Mouse (Mus musculus) CD8-positive naive resting alpha-beta T cell, adult 2 months (primary cell): Measurements from ENCODE around the gene Tcte1.

Experiments used
- DNase-seq, 2 experiments: peaks; one replicate each; pipeline ENCODE4 v3.0.0; 2022; ENCODE audit warnings: low read depth in 2 of 2, low spot score in 2 of 2

Gene Tcte1

DNA sequence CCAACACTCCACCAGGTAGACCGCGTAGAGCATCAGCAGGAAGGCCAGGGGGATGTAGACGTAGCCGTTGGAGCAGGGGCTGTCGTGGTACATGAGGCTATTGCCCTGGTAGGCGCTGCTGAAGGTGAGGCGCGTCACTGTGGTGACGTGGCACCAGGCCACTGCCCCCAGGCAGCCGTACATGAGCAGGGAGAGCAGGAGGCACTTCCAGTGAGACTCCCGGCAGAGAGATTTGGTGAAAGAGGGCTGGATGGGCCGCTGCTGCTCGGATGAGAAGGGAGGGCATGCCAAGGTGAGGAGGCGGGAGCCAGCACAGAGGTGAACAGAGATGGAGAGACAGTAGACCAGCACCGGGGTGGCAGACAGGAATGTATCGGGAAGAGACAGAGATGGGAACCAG, 23.7 kb downstream of the Tcte1 start:
- DNase-seq, result no peak

DNA sequence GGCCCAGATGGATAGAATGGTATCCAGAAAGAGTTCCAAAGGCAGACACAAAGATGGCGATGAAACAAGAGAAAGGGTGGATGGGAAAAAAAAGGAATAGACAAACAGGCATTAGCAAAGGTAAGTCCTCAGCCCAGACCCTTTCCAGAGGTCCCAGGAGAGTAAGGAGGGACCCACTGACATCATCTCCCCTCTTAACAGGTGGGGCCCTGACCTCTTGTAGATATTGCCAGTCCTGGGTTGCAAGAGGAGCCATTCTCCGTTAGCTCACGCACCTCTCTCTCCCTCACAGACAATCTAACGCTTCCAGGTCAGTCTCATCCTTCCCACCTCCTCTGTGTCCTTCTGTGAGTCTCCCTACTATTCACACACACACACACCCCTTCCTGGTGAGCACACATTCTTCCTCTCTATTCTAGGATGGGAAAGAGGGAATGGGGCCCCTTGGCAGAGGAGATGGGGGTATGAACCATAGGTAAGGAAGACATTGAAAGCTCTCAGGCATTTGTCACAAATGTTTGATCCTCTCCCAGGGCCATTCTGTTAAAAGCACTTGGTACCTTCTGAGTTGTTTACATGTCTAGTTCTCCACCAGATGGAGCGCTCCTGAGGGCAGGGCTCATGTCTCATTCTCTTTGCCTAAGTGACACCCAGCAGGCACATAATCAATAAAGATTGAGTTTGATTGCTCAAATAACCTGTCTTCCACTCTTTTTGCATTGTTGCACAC, 24.4 kb downstream of the Tcte1 start:
- DNase-seq, result no peak

DNA sequence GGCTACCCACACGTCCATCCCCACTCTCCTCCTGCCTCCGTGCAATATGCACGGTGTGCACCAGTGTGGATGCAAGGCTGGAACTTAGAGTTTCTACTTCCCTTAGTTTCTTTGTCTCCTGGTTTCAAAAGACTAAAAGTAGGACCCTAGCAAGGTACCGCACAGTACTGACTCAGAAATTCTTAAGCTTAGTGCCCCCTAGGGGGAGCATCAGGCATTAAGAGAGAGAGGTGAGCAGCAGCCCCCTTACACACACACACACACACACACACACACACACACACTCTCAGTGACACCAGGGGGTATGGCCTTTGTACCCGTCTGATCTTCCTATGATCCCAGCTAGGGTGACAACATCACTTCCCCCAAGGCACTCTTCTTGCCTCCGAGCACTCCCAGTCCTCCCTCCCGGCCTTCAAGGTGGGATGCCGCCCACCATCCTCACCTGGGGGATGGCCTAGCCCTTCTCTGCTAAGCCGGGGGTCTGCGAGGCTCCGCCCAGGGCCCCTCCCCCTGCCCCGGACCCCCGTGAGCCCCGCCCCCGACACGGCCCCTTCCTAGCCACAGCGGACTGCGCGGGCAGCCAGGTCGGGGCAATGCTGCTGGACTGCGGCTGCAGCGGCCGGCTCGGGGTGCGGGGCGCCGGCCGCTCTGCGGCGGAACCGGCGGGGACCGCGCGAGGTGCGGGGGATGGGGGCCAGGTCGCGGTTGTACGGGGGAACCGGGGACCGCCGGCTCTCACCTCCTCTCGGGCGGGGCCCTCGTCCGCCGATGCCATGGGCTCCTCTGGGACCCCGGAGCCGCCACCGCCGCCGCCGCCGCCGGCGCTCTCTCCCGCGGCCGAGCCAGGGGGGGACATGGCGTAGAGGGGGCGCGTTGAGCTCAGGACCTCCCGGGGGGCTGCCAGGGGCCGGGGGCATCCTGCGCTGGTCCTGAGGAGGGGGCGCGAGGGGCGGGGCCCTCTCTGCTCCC, 25.6 kb downstream of the Tcte1 start:
- no peak for DNase-seq

DNA sequence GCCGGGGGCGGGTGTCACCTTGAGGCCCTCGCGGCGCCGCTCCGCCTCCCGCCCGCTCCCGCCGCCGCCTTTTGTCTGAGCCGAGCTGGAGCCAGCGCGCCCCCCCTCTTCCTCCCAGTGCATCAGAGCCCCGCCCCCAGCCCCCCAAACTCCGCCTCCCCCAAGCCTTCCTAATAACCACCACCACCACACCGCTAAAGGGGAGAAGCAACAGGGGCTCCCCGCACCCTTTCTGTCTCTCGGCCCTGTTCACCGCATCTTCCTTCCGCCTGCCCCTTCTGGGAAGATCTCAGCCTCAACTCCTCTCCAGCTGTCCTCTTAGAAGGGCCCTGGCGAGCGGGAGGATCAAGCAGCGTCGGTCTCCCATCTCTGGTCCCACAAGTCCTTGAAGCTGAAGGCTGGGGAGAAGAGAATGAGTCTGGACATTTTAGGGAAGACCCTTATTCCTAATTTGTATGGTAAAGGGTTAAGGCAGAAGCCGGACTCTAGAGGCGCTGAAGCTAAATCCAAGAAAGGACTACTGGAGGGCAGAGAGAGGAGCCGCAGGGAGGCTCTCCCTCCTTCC, 26.5 kb downstream of the Tcte1 start, which contains the start of gene Tmem151b:
Tmem151b (minus strand) TSS at position 61 of the 565 bp plus-strand sequence.
- DNase-seq, result no peak

DNA sequence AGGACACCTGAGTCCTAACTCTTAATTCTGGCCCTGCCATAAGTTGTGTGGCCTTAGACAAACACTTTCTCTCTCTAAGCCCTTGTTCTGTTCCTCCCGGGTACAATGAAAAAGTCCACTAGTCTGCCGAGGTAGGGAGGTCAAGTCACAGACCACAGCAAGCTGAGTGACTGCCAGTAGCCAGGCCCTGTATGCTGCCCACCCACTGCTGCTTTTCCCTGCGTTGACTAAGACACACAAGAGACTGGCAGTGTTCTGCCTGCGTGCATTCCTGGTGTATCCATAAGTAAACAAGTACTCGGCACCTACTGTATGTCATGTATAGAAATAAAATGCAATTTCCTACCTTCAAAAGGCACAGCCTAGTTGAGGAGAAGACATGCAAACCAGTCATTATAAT, 27.0 kb downstream of the Tcte1 start:
- DNase-seq, result no peak

DNA sequence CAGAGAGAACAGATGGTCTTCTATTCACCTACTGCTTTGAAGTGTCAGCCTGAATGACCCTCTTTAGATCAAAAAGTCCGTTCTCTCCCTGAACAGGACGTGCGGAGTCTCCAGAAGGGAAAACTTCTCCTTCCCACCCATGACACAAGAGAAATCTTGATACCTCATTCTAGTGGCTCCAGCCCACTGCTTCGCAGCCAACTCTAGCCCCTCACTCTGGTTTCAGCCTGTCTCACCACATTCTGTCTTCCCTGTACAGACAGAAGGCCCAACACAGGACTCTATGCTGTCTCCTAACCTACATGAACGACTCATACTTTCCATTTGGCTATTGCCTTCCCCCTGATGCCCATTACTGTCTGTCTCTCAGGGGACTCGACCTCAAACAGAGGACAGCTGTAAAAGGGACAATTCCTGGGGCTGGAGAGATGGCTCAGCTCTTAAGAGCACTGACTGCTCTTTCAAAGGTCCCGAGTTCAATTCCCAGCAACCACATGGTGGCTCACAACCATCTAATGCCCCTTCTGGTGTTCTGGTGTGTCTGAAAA, 28.1 kb downstream of the Tcte1 start:
- DNase-seq, result no peak

DNA sequence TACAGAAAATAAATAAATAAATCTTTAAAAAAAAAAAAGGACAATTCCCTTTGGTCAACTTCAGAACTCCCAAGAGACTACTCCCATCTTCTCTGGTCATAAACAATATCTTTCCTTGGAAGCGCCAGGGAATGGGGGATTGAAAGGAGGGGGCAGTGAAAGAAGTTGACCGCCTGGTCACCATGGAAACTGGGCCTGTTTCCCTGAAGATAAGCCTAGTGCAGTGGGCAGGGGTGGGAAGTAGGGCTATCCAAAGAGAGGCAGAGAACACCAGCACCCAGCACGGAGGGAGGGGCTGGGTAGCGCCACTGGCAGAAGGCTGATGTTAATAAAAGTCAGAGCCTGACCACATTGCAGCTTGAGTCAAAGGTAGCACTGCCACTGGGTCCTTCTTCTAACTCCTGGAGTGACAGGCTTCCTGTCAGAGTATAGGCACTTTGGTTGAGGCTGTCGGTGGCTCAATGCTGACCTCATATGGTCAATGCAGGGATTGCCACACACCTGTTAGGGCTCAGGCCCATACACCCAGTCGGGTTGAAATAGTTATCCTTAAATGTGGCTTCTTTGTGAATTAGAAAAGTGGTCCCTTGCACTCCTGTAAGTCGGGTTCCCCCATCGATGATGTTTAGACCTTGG, 28.7 kb downstream of the Tcte1 start:
- DNase-seq, result peak; percentile 72 to 82

DNA sequence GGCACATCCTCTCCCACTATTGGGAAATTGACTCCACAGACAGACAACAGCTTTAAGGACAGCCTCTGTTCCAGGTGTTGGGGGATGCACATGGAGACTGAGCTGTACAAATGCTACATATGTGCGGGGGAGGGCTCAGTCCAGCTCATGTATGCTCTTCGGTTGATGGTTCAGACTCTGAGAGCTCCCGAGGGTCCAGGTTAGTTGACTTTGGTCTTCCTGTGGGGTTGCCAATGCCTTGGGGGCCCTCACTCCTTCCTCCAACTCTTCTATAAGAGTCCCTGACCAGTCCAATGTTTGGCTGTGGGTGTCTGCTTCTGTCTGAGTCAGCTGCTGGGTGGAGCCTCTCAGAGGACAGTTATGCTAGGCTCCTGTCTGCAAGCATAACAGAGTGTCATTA, 29.8 kb downstream of the Tcte1 start:
- no peak for DNase-seq

DNA sequence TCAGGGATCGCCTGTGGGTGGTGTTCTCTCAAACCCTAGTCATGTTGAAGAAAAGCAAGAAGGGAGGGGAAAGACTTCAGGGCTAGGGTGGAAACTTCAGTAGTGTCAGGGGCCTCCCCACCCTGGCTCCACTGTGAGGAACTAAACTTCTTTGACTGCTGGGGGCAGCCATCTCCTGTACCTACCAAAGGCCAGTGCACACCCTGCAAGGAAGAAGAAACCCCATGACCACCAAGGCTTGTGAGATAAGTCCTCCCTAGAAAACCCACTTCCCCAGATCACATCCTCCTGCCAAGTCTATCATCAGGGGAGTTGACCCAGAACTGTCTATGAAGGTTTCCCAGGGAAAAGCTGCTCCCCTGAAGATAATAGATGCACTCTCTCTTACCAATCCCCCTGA, 31.2 kb downstream of the Tcte1 start:
- no peak for DNase-seq

DNA sequence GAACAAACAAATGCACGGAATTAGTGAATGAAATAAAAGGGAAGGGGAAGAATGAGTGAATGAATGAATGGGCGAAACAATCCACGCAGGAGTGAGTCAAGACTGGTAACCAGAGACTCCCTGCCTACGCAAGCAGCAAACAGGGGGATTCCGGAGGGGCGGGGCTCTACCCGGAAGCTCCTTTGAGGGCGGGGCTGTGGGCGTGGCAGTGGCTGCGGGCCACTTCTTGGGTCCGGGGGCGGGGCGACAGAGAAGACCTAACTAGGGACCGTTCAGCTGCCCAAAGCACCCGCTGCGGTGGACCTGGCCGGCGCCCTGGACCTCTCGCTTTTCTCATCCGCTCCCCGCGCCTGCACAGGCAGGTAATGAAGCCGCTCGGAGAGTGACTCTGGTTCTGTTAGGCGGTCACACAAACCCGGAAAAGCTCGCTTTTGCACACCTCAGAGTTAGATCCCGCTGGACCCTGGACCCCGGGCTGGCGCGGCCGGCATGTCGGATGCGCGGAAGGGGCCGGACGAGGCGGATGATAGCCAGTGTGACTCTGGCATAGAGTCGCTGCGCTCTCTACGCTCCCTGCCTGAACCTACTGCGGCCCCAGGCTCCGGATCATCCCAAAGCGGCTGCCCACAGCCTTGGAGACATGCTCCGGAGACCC, 32.3 kb downstream of the Tcte1 start, which contains the start of gene Nfkbie:
Nfkbie (plus strand) TSS at position 252 of the 655 bp plus-strand sequence.
- DNase-seq, result peak; percentile 97 to 99

DNA sequence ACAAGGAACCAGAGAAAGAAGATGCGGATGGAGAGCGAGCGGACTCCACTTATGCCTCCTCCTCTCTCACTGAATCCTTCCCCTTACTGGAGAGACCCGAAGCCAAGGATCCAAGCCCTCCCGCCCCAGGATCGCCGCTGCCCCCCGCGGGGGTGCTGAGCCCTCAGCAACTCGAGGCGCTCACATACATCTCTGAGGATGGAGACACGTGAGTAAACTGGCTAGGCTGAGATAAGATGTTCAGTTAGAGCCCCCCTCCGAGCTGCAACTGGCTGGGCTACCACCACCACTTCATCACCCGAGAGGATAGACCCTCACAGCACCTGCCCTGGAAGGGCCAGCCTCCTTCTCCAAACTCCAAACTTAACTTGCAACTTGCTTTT, 32.9 kb downstream of the Tcte1 start:
- no peak for DNase-seq

DNA sequence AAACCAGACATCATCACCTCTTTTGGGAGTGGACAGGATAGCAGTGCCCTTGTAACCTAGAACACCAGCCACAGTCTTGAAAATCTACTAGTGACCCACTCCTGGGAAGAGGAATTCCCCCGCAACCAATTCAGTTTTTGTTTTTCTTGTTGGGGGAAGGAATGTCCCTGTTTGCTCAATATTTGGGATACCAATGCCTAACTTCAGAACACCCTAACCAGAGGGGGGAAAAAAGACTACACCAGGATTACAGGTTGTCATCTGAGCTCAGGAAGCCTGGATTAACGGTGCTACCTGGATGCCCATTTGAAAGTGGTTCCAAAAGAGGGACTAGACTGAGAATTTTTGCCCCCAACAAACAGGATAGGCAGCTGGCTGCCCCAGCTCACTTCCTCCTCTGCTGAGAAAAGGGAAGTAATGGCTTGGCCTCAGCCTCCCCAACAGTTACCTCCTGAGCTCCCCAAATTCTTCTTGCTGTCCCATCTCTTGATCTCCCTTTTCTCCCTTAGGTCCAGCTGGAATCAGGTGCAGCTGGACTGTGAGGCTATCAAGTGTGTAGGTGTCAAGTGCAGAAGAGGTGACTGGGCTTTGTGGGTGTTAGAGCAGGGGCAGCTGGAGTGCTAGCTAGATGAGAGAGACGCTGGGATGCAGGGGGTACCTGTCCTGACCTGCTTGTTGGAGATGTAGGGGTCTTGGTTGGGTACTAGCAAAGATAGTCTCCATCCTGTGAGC, 33.4 kb downstream of the Tcte1 start:
- no peak for DNase-seq

DNA sequence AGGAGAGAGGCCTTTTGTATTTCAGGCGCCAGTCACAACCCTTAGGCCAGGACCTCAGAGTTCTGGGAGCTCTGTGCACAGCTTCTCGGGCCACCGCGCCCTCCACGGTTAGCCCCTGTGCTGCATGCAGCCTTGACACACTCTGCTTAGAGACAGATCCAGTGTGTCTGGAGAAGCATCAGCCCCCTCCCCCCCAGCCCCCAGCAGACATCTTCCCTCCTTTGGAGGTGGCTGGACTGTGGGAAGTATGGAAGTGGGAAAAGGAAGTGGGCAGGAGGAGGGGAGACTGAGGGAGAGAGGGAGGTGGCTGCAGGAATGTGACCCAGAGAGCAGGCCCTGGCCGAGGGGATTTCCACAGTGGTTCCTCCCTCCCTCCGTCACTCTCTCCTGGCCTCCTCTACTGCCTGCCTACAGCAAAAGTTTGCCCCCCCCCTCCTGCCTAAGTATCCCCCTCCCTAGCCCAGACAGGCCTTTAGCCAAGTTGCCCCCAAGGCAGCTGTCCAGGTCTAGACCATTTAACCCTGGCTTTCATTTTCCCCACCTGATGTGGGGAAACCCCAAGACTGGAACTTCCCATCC, 34.1 kb downstream of the Tcte1 start:
- no peak for DNase-seq

DNA sequence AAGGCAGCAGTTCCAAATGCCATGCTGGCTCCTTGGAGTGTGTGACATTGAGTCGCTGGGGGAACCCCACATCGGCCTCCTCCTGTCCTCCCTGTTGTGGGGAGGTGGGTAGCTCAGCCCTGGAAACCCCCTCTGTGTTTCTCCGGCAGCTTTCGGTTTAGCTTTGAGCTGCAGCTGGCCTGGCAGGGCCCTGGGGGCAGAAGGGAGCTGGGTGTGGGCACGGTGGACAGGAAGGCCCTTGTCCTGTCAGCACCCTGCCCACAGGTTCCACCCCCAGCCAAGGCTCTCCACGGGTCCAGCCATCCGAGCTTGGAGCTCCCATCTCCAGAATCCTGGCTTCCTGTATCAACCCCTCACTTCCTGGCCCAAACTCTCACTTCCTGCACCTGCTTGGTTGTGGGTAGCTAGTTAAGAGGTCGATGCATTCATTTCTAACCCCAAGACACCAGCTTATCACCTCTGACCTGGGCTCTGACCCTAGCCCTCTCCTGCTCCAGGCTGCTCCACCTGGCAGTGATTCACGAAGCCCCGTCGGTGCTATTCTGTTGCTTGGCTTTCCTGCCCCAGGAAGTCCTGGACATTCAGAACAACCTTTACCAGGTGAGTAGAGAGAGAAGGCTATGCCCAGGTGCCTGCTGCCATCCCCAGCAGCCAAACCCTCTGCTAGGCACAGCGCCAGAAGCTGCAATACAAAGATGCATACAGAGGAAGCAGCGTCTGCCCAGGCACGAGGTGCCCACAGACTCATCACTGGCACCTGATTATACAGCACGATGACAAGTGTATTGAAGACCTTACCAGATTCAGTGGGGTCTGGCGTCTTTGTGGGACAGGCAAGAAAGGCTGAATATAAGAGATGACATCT, 35.0 kb downstream of the Tcte1 start:
- peak; percentile 40 to 53 for DNase-seq

DNA sequence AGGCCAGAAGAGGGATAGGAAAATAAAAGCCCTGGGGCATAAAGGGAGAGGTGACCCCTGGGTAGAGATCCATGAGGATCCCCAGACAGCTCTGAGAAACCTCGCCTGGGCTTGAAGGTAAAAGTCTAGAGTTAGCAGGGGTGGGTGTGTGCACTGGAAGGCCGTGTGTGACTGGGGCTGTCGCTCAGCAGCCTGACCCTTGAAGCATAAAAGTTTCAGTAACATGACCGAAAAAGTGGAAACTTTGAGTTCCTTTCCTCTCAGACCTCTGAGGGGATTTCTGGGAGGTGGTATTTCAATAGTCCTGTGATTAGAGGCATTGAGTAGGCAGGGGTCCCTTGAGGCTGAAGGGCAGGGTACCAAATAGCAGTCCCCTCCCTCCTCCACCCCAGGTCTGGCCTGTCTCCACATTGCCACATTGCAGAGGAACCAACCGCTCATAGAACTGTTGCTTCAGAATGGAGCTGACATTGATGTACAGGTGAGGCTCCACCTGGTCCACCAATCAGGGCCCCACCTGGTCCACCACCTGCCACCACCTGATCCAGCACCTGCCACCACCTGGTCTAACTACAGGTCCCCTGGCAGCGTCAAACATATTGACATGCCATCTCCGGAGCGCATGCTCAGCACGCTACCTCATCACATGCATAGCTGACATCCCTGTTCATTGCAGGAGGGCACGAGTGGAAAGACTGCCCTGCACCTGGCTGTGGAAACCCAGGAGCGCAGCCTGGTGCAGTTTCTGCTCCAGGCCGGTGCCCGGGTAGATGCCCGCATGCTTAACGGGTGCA, 36.7 kb downstream of the Tcte1 start:
- no peak for DNase-seq

DNA sequence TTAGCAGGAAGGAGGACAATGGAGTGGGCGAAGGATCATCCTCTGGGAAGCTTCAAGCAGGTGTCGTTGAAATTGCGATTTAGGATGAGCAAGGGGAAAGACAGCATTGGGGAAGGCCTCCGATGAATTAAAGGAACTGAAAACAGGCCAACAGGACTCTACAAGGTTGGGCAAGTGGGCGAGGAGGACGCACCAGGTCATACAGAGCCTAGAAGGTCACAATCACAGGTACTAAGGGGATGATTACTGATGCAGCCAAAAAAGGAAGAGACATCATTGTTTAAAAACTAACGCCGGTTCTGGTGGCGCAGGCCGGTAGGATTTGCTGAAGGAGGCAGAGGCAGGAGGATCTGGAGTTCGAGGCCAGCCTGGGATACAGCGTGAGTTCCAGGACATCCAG, 40.0 kb downstream of the Tcte1 start:
- no peak for DNase-seq

DNA sequence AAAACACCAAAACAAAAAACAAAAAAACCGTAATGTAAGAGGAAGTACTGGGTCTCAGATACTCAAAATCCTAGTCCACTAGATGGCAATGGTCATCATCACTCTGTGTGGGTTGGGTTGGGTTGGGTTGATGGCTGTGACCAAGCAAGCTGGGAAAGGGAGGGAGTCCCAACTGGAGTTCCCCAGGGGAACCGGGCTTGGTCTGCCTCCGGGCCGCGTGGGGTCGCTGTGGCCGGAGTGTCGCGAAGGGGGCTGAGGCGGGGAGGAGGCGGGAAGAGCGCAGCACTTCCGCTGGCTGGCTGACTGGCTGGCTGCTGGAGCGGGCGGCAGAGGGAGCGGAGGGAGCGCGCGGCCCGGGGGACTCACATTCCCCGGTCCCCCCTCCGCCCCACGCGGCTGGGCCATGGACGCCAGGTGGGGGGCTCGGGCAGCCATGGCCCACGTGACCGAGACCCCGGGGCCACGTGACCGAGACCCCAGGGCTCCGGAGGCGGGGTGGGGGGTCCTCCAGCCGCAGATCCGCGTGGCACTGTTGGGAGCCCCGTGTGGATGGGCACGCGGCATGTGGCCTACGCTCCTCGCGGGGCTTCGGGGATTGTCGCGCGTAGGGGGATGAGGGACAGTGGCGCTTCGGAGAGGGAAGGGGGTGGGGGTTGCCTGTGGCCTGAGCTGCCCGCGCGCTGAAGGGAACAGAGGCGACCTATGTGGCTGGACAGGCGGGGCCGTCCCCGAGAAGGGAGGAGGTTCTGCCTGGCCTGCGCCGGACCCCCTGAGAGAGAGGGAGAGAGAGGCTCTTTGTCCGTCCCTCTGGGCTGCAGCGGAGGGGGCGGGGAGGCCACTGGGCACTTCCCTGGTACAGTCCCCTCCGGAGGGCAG, 40.7 kb downstream of the Tcte1 start, which contains the start of gene Slc35b2:
Slc35b2 (plus strand) TSS at position 220 of the 876 bp plus-strand sequence.
- DNase-seq, result peak; percentile 82 to 84
